Mouse (Mus musculus) hindbrain, embryonic 15.5 days (tissue): ENCODE results near the gene Srgap2. TPM values are rescaled to one million over a fixed set of nuclear protein-coding genes. Genes with fewer than 3 reads are reported as not detected.

Source experiments
- ATAC-seq: fragments of 200-750 bp; cut with Nextera tagmentation; 2 replicates; pipeline ENCODE4 v1.8.0; 2017; ENCODE audit warnings: low read depth, moderate number of reproducible peaks, moderate TSS enrichment; ENCODE audit not compliant: low FRiP score
- H3K27ac ChIP-seq: fragments of 300-500 bp; sonication (generic); replicated peaks from 2 replicates; pipeline ENCODE4 v1.5.1; 2015; ENCODE audit warnings: mild to moderate bottlenecking, inconsistent platforms
- H3K27me3 ChIP-seq: fragments of 300-500 bp; sonication (generic); 2 replicates; pipeline ENCODE4 v1.6.1; 2015; ENCODE audit warnings: control low read depth, inconsistent platforms
- H3K36me3 ChIP-seq: fragments of 300-500 bp; sonication (generic); 2 replicates; pipeline ENCODE4 v1.6.1; 2015; ENCODE audit warnings: control low read depth, inconsistent platforms
- H3K4me1 ChIP-seq: fragments of 300-500 bp; sonication (generic); replicated peaks from 2 replicates; pipeline ENCODE4 v1.6.1; 2015; ENCODE audit warnings: control low read depth, inconsistent platforms
- H3K4me2 ChIP-seq: fragments of 300-500 bp; sonication (generic); 2 replicates; pipeline ENCODE4 v1.6.1; 2015; ENCODE audit warnings: moderate library complexity, mild to moderate bottlenecking, inconsistent platforms
- H3K4me3 ChIP-seq: fragments of 300-500 bp; sonication (generic); 2 replicates; pipeline ENCODE4 v1.5.1; 2015; ENCODE audit warnings: mild to moderate bottlenecking, inconsistent platforms
- H3K9ac ChIP-seq: fragments of 300-500 bp; sonication (generic); 2 replicates; pipeline ENCODE4 v1.6.1; 2015; ENCODE audit warnings: inconsistent platforms
- H3K9me3 ChIP-seq: fragments of 300-500 bp; sonication (generic); 2 replicates; pipeline ENCODE4 v1.6.1; 2016; ENCODE audit warnings: control low read depth, inconsistent platforms
- WGBS: fragments of 180-500 bp; shearing (Covaris S2); methylation state at CpG from one replicate; pipeline ENCODE4 v1.1.7; 2015; 5-methylcytosine and 5-hydroxymethylcytosine counted together
- microRNA-seq: library from miRNA; unstranded; fragments of <30 nt; microRNA quantifications from one replicate; pipeline ENCODE4, GENCODE M21; 2016
- polyA plus RNA-seq: library from polyadenylated mRNA; unstranded; fragments of >200 nt; fragmentation: Nextera tagmentation; extraction: Ambion mirVana; gene quantifications from 2 replicates; pipeline ENCODE4 v1.2.1, GENCODE M21; 2015

Gene Srgap2
- polyA plus RNA-seq, 1 experiment from 2014 or later = 28.3 TPM

DNA sequence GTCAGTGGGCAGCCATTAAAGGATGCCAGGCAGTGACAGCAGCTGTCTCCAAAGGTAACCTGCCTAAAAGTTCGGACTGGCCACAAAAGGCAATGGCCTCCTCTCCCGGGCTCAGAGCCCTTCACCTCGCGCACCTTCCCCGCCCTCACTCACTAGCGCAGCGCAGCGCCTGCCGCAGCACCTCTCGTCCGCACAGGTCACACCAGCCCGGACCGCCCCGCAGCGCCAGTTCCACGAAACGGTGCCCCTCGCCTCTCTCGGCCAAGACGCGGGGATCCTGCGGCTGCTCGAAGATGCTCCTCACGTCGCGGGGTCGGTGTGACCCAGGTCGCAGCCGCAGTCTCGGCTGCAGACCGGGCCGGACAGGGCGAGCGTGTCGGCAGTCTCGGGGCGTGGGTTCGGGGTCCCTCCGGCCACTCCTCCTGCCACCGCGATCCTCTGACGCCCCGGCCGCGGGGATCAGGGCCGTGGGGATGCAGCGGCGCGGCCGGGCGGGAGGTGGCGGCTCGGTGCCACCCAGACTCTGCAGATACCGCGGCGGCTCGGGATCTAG, 282.5 kb downstream of the Srgap2 start:
- 0% methylated on average over 57 of the region's 57 CpGs for WGBS
- H3K4me1 ChIP-seq = peaks cover 53% of the 10 kb centered on the region
- H3K36me3 ChIP-seq = no peaks in the 10 kb centered on the region
- H3K27ac ChIP-seq = peak overlapping the region; percentile 56
- peak overlapping the region; percentile 89 for H3K4me3 ChIP-seq
- peak overlapping the region; percentile 86 for H3K9ac ChIP-seq
- ATAC-seq = peak; percentile 10
- peak overlapping the region; percentile 98 for H3K4me2 ChIP-seq
- no peaks in the 10 kb centered on the region for H3K9me3 ChIP-seq
- no peaks in the 10 kb centered on the region for H3K27me3 ChIP-seq

- Histone ChIP-seq H3K4me3 (no peak overlapping the region; the same call in 1 of the 2 replicates), H3K36me3 (no peaks in the 10 kb centered on the region), H3K4me1 (peaks cover 68% of the 10 kb centered on the region), H3K27ac (no peak overlapping the region), H3K9ac (no peak overlapping the region), H3K4me2 (peak overlapping the region; percentile 98), H3K9me3 (no peaks in the 10 kb centered on the region), H3K27me3 (no peaks in the 10 kb centered on the region)
- no peak for ATAC-seq
- 71% methylated on average over 6 of the region's 6 CpGs for WGBS
Measured at GRCm38 (mm10) chr1:131242956-131243355, 284.2 kb downstream of the Srgap2 start.

GRCm38 (mm10) chr1:131239576-131240193, 287.5 kb downstream of the Srgap2 start:
- peaks cover 49% of the 10 kb centered on the region for H3K4me1 ChIP-seq
- H3K27me3 ChIP-seq = no peaks in the 10 kb centered on the region
- H3K9me3 ChIP-seq = no peaks in the 10 kb centered on the region
- H3K4me3 ChIP-seq = no peak overlapping the region
- H3K36me3 ChIP-seq = no peaks in the 10 kb centered on the region
- peak overlapping the region; percentile 71 for H3K27ac ChIP-seq
- 35% methylated on average over 12 of the region's 12 CpGs for WGBS
- 0 out of 2 replicates have a peak overlapping the region, but pooled peaks have one; percentile 3 for H3K4me2 ChIP-seq
- no peak overlapping the region for H3K9ac ChIP-seq
- ATAC-seq = peak; percentile 57

- WGBS = 54% methylated on average over 8 of the region's 8 CpGs
- Histone ChIP-seq H3K36me3 (no peaks in the 10 kb centered on the region), H3K4me2 (no peak overlapping the region), H3K4me3 (no peak overlapping the region), H3K9ac (no peak overlapping the region), H3K27me3 (no peaks in the 10 kb centered on the region), H3K9me3 (no peaks in the 10 kb centered on the region), H3K4me1 (peaks cover 42% of the 10 kb centered on the region), H3K27ac (peak overlapping the region; percentile 71)
- ATAC-seq = no peak
Measured at GRCm38 (mm10) chr1:131238931-131239381, 288.2 kb downstream of the Srgap2 start.

- H3K36me3 ChIP-seq = no peaks in the 10 kb centered on the region
- H3K9ac ChIP-seq = no peak overlapping the region
- no peaks in the 10 kb centered on the region for H3K9me3 ChIP-seq
- no peak overlapping the region for H3K4me3 ChIP-seq
- H3K4me1 ChIP-seq = peaks cover 30% of the 10 kb centered on the region
- no peak overlapping the region for H3K27ac ChIP-seq
- no peak overlapping the region for H3K4me2 ChIP-seq
- H3K27me3 ChIP-seq = no peaks in the 10 kb centered on the region
- 82% methylated on average over 7 of the region's 7 CpGs for WGBS
- ATAC-seq = no peak
Measured at GRCm38 (mm10) chr1:131236077-131236476, 291.1 kb downstream of the Srgap2 start.

Small RNA genes within 50 kb of the gene (microRNA-seq; reads per million reads assigned to microRNA genes)
- not detected for gene Gm24273

Other genes starting within 250 kb of the Srgap2 start
- gene Ikbke, start 247.7 kb downstream of the Srgap2 start, polyA plus RNA-seq = 1.2 and 2.3 TPM in 2 replicates
- gene Fam72a, start 551 bp upstream of the Srgap2 start, polyA plus RNA-seq = 1.1 and 1.7 TPM in 2 replicates
- not detected in 2 replicates for gene Avpr1b, start 71.9 kb upstream of the Srgap2 start, polyA plus RNA-seq
- not detected in 2 replicates for gene Ctse, start 111.0 kb upstream of the Srgap2 start, polyA plus RNA-seq
- gene Rab7b, start 161.3 kb upstream of the Srgap2 start, polyA plus RNA-seq = 0.91 and 1.6 TPM in 2 replicates
- gene Slc26a9, start 216.7 kb upstream of the Srgap2 start, polyA plus RNA-seq = 0.05 and 0.08 TPM in 2 replicates